Mouse (Mus musculus): ENCODE results near the gene Erc1.

DNA sequence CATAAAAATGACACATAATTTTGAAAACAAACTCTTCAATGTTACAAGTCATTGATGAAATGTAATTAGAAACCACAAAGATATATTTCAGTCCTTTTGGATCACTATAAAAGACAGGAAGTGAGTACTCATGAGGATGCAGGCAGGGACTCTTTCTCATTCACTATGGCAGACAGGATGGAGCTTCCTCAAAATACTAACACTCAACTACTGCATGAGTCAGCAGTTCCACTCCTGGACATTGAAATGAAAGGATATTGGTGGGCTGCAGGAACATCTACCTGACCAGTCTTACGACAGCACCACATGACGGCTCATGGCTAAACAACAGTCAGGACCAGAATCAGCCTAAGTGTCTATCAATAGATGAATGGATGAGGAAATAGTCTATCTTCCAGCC lies 132.7 kb downstream of the Erc1 start:
- TF ChIP-seq EP300 (optimal IDR thresholded peaks at IDR 0.05) = no peak
- TF ChIP-seq CTCF (IDR thresholded peaks at IDR 0.05; ENCODE audit: low read depth) = no peak

Data from stomach, postnatal 0 days (tissue).